Mouse (Mus musculus) cerebellum, adult 2 months (tissue): ENCODE measurements around the gene Palld. TPM values are rescaled to one million over a fixed set of nuclear protein-coding genes. Genes with fewer than 3 reads are reported as not detected.

ENCODE experiments used
- DNase-seq, 2 experiments: peaks; one replicate each; pipeline ENCODE4 v3.0.0; 2021
- H3K27ac ChIP-seq: fragments of 200-500 bp; 2 replicates; pipeline ENCODE4 v1.5.1; 2012; ENCODE audit warnings: low read length, control low read depth, inconsistent platforms; ENCODE audit not compliant: insufficient read depth
- H3K27me3 ChIP-seq: fragments of 200-500 bp; 2 replicates; pipeline ENCODE4 v1.6.1; 2012; ENCODE audit warnings: inconsistent platforms, mild to moderate bottlenecking, low read length, moderate library complexity; ENCODE audit not compliant: control insufficient read depth, insufficient read depth
- H3K4me1 ChIP-seq: fragments of 200-500 bp; 2 replicates; pipeline ENCODE4 v1.6.1; 2011; ENCODE audit warnings: low read length; ENCODE audit not compliant: control insufficient read depth, insufficient read depth
- H3K4me3 ChIP-seq: fragments of 200-500 bp; replicated peaks from 2 replicates; pipeline ENCODE3; 2011; ENCODE audit warnings: mild to moderate bottlenecking, low read depth, low read length, control low read depth; ENCODE audit not compliant: insufficient read depth
- CTCF ChIP-seq: fragments of 200-500 bp; IDR thresholded peaks from 2 replicates; pipeline ENCODE4 v1.5.1; 2011; ENCODE audit warnings: low read depth, mild to moderate bottlenecking, control low read depth, low read length, moderate library complexity, borderline replicate concordance; ENCODE audit not compliant: insufficient read depth
- POLR2A ChIP-seq: fragments of 200-500 bp; IDR thresholded peaks from 2 replicates; pipeline ENCODE4 v1.6.1; 2011; ENCODE audit warnings: low read length, control low read depth, borderline replicate concordance; ENCODE audit not compliant: insufficient read depth
- WGBS: fragments of 180-500 bp; shearing (Covaris S2); methylation state at CpG from one replicate; pipeline ENCODE4 v1.1.7; 2018; 5-methylcytosine and 5-hydroxymethylcytosine counted together
- polyA plus RNA-seq: library from polyadenylated mRNA; depleted of rRNA; stranded (reverse); fragments of >200 nt; gene quantifications from 2 replicates; pipeline ENCODE4 v1.2.3, GENCODE M21; 2012

Palld gene
- polyA plus RNA-seq, 1 experiment, result 5.5 TPM

DNA sequence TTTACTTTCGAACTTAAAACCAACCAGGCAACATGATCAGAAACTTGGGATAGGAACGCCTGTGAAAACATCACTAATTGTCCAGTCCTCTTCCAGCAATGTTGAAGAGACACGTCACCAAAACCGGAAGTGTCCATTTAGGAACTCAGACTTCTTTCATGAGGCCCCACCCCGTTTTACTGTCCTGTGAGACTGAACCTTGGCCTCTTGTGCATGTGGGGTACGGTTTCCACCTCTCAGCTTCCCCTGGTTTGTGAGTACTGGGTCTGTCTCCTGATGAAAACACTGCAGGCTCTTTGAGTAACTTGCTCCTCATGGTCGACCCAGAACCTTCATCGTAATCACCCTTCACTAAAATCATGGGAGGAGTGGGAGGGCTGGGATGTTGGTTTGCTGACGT is 374.3 kb downstream of the Palld start:
- no peak for DNase-seq
- H3K4me3 ChIP-seq, result no peak overlapping the region
- TF ChIP-seq POLR2A (no peak), CTCF (no peak)
- H3K4me1 ChIP-seq, result no peaks in the 10 kb centered on the region
- WGBS, result 91% methylated on average over 9 of the region's 9 CpGs
- H3K27ac ChIP-seq, result no peak overlapping the region
- no peaks in the 10 kb centered on the region for H3K27me3 ChIP-seq

DNA sequence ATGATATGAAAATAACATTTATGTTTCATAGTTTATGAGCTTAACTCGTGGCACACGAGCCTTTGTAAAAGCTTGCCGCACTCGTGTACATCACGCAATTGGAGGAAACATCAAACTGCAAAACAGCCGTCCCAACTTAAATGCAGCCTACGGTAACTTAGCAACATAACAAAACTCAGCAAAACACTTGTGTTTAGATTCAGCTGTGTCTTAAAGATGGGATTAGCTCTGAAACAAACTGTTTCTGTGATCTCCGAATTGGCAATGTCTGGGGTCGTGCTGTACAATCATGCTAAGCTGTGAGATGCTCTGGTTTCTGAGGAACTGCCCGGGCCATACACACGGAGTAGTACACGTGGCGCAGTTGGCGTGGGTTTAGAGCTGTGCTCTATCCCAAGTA is 375.5 kb downstream of the Palld start:
- Histone ChIP-seq H3K4me3 (no peak overlapping the region), H3K27ac (no peak overlapping the region), H3K4me1 (no peaks in the 10 kb centered on the region), H3K27me3 (no peaks in the 10 kb centered on the region)
- no peak for DNase-seq
- TF ChIP-seq POLR2A (no peak), CTCF (no peak)
- WGBS, result 91% methylated on average over 14 of the region's 14 CpGs

DNA sequence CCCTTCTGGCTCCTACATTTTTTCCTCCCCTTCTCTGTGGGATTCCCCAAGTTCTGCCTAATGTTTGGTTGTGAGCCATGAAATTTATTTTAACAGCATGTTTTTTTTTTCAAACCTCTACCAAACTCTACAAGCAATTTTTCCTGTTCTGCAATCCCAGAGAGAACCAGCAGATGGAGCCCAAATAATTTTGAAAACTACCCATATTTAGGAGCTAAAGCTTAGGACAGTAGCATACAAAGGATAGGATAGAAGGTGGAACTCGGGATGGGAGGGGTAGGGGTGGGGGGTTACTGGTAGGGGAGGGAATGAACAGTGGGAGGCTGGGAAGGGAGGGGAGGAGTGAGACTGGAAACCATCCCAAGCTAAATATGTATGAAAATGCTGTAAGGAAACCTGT is 380.4 kb downstream of the Palld start:
- Histone ChIP-seq H3K27me3 (no peaks in the 10 kb centered on the region), H3K4me3 (no peak overlapping the region), H3K4me1 (no peaks in the 10 kb centered on the region), H3K27ac (no peak overlapping the region)
- 0% methylated on average over 1 of the region's 1 CpGs for WGBS
- DNase-seq, result no peak
- TF ChIP-seq POLR2A (no peak), CTCF (no peak)

DNA sequence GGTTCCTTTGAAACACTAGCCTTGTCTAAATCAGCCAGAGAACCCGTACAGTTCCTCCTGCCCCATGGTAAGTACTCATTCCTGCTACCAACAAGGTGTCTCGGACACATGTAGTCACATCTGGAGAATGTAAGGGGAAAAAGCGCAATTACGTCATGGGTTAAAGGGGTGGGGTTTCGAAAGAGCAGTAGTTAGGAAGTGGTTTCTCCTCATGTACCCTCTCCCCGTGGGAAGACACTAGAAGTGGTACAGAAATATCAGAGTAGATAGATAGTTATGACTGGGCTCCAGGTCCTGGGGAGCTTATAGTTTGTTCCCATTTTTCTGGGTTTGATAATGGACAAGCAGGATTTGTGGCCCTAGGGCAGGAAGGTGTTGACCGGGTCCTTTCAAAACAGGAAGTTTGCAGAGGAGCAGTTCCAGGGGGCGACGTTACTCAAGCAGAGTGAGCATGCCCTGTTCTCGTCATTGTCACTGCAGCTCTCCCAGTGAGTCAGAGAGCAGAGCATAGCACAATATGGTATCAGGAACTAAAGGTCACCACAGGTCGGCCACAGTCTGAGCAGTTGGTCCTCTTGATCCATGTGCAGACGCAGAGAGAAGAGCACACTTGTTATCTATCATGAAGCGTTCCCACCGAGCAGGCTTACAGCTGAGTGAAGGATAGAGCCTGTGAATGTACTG is 384.8 kb downstream of the Palld start:
- TF ChIP-seq POLR2A (no peak), CTCF (no peak)
- Histone ChIP-seq H3K27me3 (no peaks in the 10 kb centered on the region), H3K27ac (no peak overlapping the region), H3K4me3 (no peak overlapping the region), H3K4me1 (peaks cover 3% of the 10 kb centered on the region; the same call in 1 of the 2 replicates)
- no peak for DNase-seq
- WGBS, result 86% methylated on average over 14 of the region's 14 CpGs

DNA sequence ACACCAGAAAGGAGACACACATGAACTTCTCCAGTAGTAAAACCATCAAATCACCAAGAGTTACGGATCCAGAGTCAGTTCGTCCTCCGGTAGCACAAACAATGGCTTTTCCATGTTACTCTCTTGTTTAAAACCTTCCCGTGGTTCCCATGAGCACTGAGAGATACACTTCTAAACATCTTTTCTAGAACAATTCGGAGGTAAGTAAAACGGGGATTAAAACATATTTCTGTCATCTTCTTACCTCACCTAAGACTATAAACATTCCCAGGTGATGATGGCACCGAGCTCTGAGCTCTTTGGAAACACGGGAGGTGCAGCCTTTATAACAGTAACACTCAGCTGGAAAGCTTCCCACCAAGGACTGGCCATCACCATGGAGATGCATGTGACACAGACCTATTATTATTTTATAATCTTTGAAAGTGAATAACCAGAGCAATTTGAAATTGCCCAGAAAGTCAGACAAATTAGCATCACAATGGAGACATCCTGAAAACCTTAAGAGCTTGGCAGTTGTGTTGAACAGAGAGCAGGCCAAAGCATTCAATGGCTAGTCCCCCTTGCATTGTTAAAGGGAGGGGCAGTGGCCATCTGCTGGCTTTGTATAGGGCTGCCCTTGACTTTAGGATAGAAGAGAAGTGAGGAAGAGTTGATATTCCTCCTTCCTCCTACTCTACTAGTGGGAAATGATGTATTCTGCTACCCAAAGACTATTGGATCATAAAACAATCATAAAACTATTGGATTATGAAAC is 385.6 kb downstream of the Palld start:
- Histone ChIP-seq H3K4me3 (no peak overlapping the region), H3K4me1 (peaks cover 3% of the 10 kb centered on the region; the same call in 1 of the 2 replicates), H3K27ac (no peak overlapping the region), H3K27me3 (no peaks in the 10 kb centered on the region)
- TF ChIP-seq POLR2A (no peak), CTCF (no peak)
- 59% methylated on average over 8 of the region's 8 CpGs for WGBS
- DNase-seq, result no peak

DNA sequence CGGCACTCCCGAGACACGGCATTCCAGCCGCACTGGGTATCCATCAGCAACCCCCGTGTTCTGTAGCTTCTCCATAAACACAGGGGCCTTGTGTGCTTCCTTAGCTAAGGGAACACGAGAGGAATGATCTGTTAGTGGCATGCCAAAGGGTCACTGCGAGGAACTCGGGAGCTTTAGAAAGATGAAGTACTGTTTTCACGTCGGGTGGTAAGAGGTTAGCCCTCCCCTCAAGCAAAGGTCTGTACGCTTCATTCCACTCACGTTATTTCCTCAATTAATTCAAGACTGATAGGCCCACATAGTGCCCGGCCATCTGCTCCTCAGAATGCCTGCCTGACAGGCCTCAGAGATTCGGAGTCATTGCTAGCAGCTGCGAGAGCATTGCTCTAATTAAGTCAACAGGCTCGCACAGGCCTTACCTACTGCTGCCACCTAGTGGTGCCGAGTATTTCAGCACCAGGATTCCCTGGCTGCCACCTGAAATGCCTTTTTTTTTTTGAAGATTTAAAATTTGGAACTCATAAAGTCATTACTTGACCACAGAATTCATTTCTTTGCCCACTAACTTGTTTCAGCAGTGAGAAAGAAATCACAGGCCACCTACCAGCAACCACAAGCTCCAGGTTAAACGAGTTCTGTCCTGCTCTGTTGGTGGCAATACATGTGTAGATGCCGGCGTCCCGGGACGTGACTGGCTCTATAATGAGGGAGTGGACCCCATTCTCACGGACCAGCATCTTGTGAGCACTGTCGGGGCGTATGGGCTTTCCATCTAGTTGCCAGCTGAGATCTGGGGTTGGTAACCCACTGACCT is 386.4 kb downstream of the Palld start:
- DNase-seq, result peak; percentile 80 to 84
- H3K4me3 ChIP-seq, result no peak overlapping the region
- peaks cover 3% of the 10 kb centered on the region; the same call in 1 of the 2 replicates for H3K4me1 ChIP-seq
- 22% methylated on average over 25 of the region's 25 CpGs for WGBS
- H3K27ac ChIP-seq, result no peak overlapping the region
- no peak for TF ChIP-seq POLR2A
- peak; percentile 86 for TF ChIP-seq CTCF
- H3K27me3 ChIP-seq, result no peaks in the 10 kb centered on the region

DNA sequence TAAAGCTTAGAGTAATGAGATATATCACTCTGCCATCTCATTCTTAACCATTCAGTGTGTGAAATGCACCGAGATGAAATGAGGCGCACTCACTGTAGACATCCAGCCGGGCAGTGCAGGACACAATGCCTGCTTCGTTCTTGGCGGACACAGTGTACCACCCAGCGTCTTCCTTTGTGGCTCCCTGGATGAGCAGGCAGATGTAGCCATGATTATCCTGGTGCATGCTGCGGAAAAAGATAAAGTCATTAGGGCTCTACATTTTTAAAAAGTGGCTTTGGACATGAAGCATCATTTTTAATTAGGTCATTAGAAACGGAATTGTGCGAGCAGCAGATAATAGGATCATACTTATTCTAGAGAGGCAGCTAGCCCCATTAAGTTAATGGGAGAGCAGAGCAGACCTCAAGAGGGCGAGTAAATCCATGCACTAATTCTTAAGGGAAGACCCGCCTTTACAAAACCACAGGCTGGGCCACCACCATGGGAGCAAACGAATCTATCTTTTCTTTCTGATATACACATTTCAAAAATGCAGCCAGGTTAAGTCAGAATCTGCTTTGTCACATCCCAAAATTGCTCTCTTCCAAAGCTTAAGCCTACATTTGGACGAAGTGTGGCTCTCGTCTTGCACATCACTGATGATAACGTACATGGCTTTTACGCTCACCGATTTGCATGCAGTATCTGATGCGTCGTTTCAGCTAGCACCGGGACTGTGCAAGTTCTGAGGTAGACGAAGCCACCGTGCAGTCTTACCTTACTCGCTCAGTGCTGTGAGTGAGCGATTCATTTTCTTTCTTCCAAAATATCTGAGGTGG is 387.2 kb downstream of the Palld start:
- DNase-seq, result no peak
- WGBS, result 65% methylated on average over 24 of the region's 24 CpGs
- peaks cover 3% of the 10 kb centered on the region; the same call in 1 of the 2 replicates for H3K4me1 ChIP-seq

More for the DNA sequence above, 387.2 kb downstream of the Palld start:
- TF ChIP-seq CTCF, result no peak
- Histone ChIP-seq H3K27ac (no peak overlapping the region), H3K4me3 (no peak overlapping the region), H3K27me3 (no peaks in the 10 kb centered on the region)
